Mouse (Mus musculus) heart, embryonic 16.5 days (tissue): ENCODE measurements around the gene Mical1. TPM values are rescaled to one million over a fixed set of nuclear protein-coding genes. Genes with fewer than 3 reads are reported as not detected.

Experiments
- ATAC-seq: fragments of 200-750 bp; cut with Nextera tagmentation; replicated peaks from 2 replicates; pipeline ENCODE4 v1.8.0; 2017; ENCODE audit warnings: moderate number of reproducible peaks; ENCODE audit not compliant: insufficient read depth, low FRiP score; ENCODE audit errors: extremely low read depth
- H3K27ac ChIP-seq: fragments of 300-500 bp; sonication (generic); 2 replicates; pipeline ENCODE4 v1.5.1; 2014; ENCODE audit warnings: mild to moderate bottlenecking, low read length, control low read depth, moderate library complexity
- H3K27me3 ChIP-seq: fragments of 300-500 bp; sonication (generic); 2 replicates; pipeline ENCODE4 v1.6.1; 2014; ENCODE audit warnings: low read length, mixed read lengths; ENCODE audit not compliant: control insufficient read depth, insufficient read depth
- H3K36me3 ChIP-seq: fragments of 300-500 bp; sonication (generic); 2 replicates; pipeline ENCODE4 v1.6.1; 2014; ENCODE audit not compliant: control insufficient read depth, insufficient read depth
- H3K4me1 ChIP-seq: fragments of 300-500 bp; sonication (generic); 2 replicates; pipeline ENCODE4 v1.6.1; 2014; ENCODE audit warnings: low read length, mixed read lengths; ENCODE audit not compliant: control insufficient read depth, insufficient read depth
- H3K4me2 ChIP-seq: fragments of 300-500 bp; sonication (generic); 2 replicates; pipeline ENCODE4 v1.6.1; 2014; ENCODE audit warnings: low read depth, mild to moderate bottlenecking, control low read depth, low read length
- H3K4me3 ChIP-seq: fragments of 300-500 bp; sonication (generic); 2 replicates; pipeline ENCODE4 v1.5.1; 2014; ENCODE audit warnings: mild to moderate bottlenecking, control low read depth, low read length
- H3K9ac ChIP-seq: fragments of 300-500 bp; sonication (generic); 2 replicates; pipeline ENCODE4 v1.6.1; 2014; ENCODE audit warnings: low read length, control low read depth
- H3K9me3 ChIP-seq: fragments of 300-500 bp; sonication (generic); replicated peaks from 2 replicates; pipeline ENCODE4 v1.6.1; 2016; ENCODE audit warnings: low read length; ENCODE audit not compliant: control insufficient read depth
- WGBS: fragments of 180-500 bp; shearing (Covaris S2); extraction: QIAGEN DNeasy Blood & Tissue Kit; methylation state at CpG from one replicate; pipeline ENCODE4 v1.1.7; 2014; 5-methylcytosine and 5-hydroxymethylcytosine counted together
- polyA plus RNA-seq: library from polyadenylated mRNA; unstranded; fragments of >200 nt; fragmentation: Nextera tagmentation; extraction: Ambion mirVana; gene quantifications from 2 replicates; pipeline ENCODE4 v1.2.1, GENCODE M21; 2015

Mical1 gene
- 37.7 and 42.5 TPM in 2 replicates for polyA plus RNA-seq

GRCm38 (mm10) chr10:41476171-41477017 is at the start of gene Mical1:
Gene Mical1, plus strand, starts transcription at chr10:41476314.
- Histone ChIP-seq H3K27me3 (no peaks in the 10 kb centered on the region), H3K9me3 (no peaks in the 10 kb centered on the region), H3K9ac (peak within 1 kb of the TSS; percentile 87), H3K36me3 (peaks cover 15% of the 10 kb centered on the region), H3K27ac (peak within 1 kb of the TSS; percentile 90), H3K4me2 (peak within 1 kb of the TSS; percentile 89), H3K4me3 (peak within 1 kb of the TSS; percentile 72), H3K4me1 (peaks cover 56% of the 10 kb centered on the region)
- ATAC-seq: peak; percentile 69
- under 1% methylated on average over 35 of the region's 35 CpGs for WGBS

- Histone ChIP-seq H3K4me1 (no peaks in the 10 kb centered on the region), H3K4me3 (no peak overlapping the region), H3K27me3 (0 out of 2 replicates have a peak, but pooled peaks cover 2% of the 10 kb centered on the region), H3K36me3 (no peaks in the 10 kb centered on the region), H3K4me2 (no peak overlapping the region), H3K9ac (no peak overlapping the region), H3K9me3 (no peaks in the 10 kb centered on the region), H3K27ac (no peak overlapping the region)
- no peak for ATAC-seq
- WGBS: 62% methylated on average over 6 of the region's 6 CpGs
Measured at GRCm38 (mm10) chr10:41426368-41426767, 49.7 kb upstream of the Mical1 start.

- H3K27ac ChIP-seq: no peak overlapping the region
- no peaks in the 10 kb centered on the region for H3K27me3 ChIP-seq
- H3K4me3 ChIP-seq: no peak overlapping the region
- no peak for ATAC-seq
- 26% methylated on average over 4 of the region's 4 CpGs for WGBS
- H3K4me2 ChIP-seq: no peak overlapping the region
- no peaks in the 10 kb centered on the region for H3K9me3 ChIP-seq
- H3K36me3 ChIP-seq: no peaks in the 10 kb centered on the region
- H3K4me1 ChIP-seq: peaks cover 5% of the 10 kb centered on the region; the same call in 1 of the 2 replicates
- H3K9ac ChIP-seq: no peak overlapping the region
Measured at GRCm38 (mm10) chr10:41434624-41435023, 41.5 kb upstream of the Mical1 start.

GRCm38 (mm10) chr10:41435141-41435540 is 41.0 kb upstream of the Mical1 start:
- Histone ChIP-seq H3K36me3 (no peaks in the 10 kb centered on the region), H3K4me3 (no peak overlapping the region), H3K27ac (no peak overlapping the region), H3K4me1 (peaks cover 5% of the 10 kb centered on the region; the same call in 1 of the 2 replicates), H3K9ac (no peak overlapping the region), H3K4me2 (no peak overlapping the region), H3K9me3 (no peaks in the 10 kb centered on the region), H3K27me3 (no peaks in the 10 kb centered on the region)
- ATAC-seq: no peak
- 26% methylated on average over 3 of the region's 3 CpGs for WGBS

- Histone ChIP-seq H3K27ac (no peak overlapping the region), H3K27me3 (no peaks in the 10 kb centered on the region), H3K4me3 (no peak overlapping the region), H3K4me2 (no peak overlapping the region), H3K36me3 (peaks cover 10% of the 10 kb centered on the region), H3K9ac (no peak overlapping the region), H3K9me3 (no peaks in the 10 kb centered on the region), H3K4me1 (peaks cover 18% of the 10 kb centered on the region)
- no peak for ATAC-seq
- WGBS: 65% methylated on average over 1 of the region's 1 CpGs
Measured at GRCm38 (mm10) chr10:41448216-41448615, 27.9 kb upstream of the Mical1 start.

- Histone ChIP-seq H3K9ac (peak overlapping the region; percentile 95), H3K4me2 (peak overlapping the region; percentile 76), H3K27me3 (no peaks in the 10 kb centered on the region), H3K36me3 (peaks cover 10% of the 10 kb centered on the region), H3K4me3 (peak overlapping the region; percentile 93), H3K4me1 (peaks cover 18% of the 10 kb centered on the region), H3K9me3 (no peaks in the 10 kb centered on the region), H3K27ac (peak overlapping the region; percentile 82)
- WGBS: 15% methylated on average over 14 of the region's 14 CpGs
- ATAC-seq: peak; percentile 49; the same call in 1 of the 2 replicates
Measured at GRCm38 (mm10) chr10:41449684-41450083, 26.4 kb upstream of the Mical1 start.

GRCm38 (mm10) chr10:41450137-41450670 is 25.9 kb upstream of the Mical1 start, which contains the start of gene Zbtb24:
Gene Zbtb24, plus strand, starts transcription at chr10:41450383.
- H3K9me3 ChIP-seq: no peaks in the 10 kb centered on the region
- H3K27me3 ChIP-seq: no peaks in the 10 kb centered on the region
- WGBS: under 1% methylated on average over 49 of the region's 49 CpGs

GRCm38 (mm10) chr10:41450780-41451522 is 25.2 kb upstream of the Mical1 start:
- H3K4me3 ChIP-seq: peak overlapping the region; percentile 93
- H3K9ac ChIP-seq: peak overlapping the region; percentile 95
- peaks cover 14% of the 10 kb centered on the region for H3K36me3 ChIP-seq
- H3K27ac ChIP-seq: peak overlapping the region; percentile 68
- peaks cover 19% of the 10 kb centered on the region for H3K4me1 ChIP-seq
- peak overlapping the region; percentile 76 for H3K4me2 ChIP-seq
- H3K9me3 ChIP-seq: no peaks in the 10 kb centered on the region
- WGBS: 51% methylated on average over 18 of the region's 18 CpGs
- no peak for ATAC-seq
- H3K27me3 ChIP-seq: no peaks in the 10 kb centered on the region

More at GRCm38 (mm10) chr10:41450137-41450670, 25.9 kb upstream of the Mical1 start, which contains the start of gene Zbtb24:
- Histone ChIP-seq H3K4me1 (peaks cover 18% of the 10 kb centered on the region), H3K4me2 (peak within 1 kb of the TSS; percentile 76), H3K27ac (peak within 1 kb of the TSS; percentile 82), H3K9ac (peak within 1 kb of the TSS; percentile 95), H3K4me3 (peak within 1 kb of the TSS; percentile 93), H3K36me3 (peaks cover 12% of the 10 kb centered on the region)
- peak; percentile 98 for ATAC-seq
